Mouse (Mus musculus) cerebellum, postnatal 14 days (tissue): ENCODE data around the gene Tmem56.
A peak's percentile ranks its signal among the peaks of the same experiment; 100 is the strongest.

Experiments used
- DNase-seq, 2 experiments: peaks; one replicate each; pipeline ENCODE4 v3.0.0; 2021; ENCODE audit warnings: mixed read lengths in 2 of 2

Tmem56 gene

DNA sequence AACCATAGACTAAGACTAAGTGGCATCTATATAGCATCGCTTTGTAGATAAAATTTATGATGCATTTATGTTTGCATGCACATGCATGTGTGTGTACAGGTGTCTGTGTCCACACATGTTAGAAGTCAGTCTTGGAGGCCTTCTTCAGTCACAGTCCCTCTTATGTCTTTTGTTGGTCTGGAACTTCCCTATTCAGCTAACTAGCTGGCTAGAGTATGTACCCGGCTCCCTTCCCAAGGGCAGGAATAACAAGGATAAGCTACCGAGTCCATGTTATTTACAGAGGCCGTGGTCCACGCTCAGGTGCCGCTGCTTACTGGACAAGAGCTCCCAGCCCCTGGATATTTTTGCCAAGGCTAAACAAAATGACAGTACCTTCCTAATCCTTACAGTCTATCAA, 58.7 kb downstream of the Tmem56 start:
- DNase-seq, result no peak

- DNase-seq, result no peak
Observed at GRCm38 (mm10) chr3:121221987-121222386, 60.9 kb downstream of the Tmem56 start.

DNA sequence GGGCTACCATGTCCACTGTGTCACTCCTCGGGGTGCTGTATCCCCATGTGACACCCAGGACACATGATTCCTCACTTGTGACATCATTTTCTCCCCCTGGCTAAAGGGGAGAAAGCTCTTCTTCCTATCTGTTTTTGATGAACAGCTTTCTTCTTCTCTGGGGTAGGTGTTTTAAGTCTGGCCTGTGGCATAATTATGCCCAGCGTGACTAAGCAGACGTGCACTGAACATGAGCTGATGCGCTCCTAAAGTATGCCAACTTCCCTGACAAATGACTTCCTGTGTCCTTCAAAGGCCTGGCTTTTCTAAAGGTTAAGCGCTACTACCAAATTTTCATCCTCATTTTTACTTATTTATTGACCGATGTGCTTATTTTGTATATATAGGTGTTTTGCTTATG, 65.9 kb downstream of the Tmem56 start:
- no peak for DNase-seq

- no peak for DNase-seq
Observed at GRCm38 (mm10) chr3:121213501-121213900, 69.4 kb downstream of the Tmem56 start.

DNA sequence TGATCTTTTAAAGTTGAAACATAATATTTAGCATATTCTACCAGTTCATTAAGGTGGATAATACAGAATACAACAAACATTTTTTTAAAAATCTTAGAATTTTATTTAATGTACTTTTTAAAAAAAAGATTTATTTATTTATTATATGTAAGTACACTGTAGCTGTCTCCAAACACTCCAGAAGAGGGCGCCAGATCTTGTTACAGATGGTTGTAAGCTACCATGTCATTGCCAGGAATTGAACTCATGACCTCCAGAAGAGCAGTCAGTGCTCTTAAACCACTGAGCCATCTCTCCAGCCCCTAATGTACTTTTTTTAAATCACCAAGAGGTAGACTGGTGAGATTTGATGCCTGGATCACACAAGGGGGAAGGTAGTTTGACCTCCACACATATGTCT, 70.7 kb downstream of the Tmem56 start:
- peak in 1 of 2 experiments; percentile 40 for DNase-seq

DNA sequence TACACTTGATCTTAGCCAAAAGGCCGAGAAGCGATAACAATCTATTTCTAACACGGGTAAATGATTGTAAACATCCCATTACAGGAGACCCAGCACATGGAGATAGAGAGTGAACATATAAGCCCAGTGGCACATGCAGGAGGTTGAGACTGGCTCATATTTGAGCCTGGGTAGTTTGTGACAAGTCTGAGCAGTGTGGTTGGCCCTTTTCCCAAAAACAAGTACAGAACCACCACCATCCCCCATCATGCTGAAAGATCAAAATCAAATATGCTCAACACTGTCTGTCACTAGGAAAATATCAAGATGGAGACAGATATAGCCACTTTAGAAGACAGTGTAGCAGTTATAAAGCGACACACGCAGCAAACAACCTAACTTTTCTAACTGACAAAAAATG, 73.9 kb downstream of the Tmem56 start:
- no peak for DNase-seq

- no peak for DNase-seq
Observed at GRCm38 (mm10) chr3:121206202-121206882, 76.6 kb downstream of the Tmem56 start.

DNA sequence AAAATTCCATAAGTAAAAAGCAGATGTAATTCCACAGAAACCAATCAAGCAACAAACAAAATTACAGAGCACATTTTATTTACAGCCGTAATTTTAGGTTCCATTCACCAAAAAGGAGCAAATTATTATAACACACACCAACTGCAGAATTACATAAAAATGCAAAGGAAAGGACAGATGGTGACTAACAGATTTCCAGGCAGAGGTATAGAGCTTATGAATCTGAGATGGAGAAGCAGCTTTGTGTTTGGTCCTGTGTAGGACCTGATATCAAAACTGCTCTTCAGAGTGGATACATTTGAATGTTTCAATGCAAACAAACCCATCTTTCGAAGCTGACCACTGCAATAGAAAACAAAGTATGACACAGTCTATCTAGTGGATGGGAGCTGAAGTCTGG, 80.3 kb downstream of the Tmem56 start:
- no peak for DNase-seq

DNA sequence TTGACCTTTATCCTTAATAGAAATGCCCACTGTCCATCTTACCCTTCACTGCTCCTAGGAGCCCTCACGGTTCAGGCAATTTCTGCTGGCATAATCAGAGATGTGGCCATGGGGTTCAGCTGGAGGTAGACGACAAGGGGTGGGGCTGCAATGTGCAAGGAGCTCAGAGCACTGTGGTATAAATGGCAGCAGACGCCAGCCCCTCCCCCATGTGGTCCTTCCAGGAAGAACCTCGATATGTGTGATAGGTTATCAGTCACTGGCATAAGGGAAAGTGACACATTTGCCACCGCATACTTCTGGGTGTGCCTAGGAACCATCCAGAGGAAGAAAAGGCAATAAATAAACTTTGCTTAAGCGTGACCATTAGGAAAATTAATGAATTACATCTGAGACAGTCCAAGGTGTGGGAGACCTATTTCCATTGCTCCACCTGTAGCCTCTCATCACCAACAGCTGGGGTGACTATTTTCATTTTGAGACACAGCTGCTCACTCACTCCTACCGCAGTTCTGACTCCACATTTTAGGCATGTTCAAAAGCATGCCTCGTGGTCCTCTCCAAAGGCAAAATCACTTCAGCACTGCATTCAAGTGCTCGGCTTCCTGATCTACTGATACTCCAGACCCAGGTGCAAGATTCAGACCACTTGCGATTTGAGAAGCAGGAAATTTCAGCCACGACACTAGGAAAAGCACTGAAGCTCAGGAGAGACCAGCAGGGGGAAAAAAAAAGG, 81.7 kb downstream of the Tmem56 start:
- DNase-seq, result no peak

DNA sequence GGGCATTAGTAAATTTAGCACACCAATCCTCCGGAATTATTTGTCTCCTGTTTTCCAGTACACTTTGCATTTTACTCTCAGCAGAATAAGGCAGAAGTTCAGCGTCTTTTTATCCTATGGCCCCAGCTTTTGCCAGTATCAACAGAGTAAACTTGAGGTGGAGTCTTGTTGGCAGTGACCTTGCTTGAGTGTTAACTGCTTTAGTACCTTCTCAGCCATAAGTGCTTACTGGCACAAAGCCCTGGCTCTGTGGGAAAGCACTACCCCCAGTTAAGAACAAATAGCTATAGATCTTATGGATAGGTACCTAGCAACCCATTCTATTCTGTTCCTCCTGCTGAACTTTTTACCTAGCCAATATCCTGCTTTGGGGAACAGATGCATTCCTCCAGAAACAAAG, 93.7 kb downstream of the Tmem56 start:
- DNase-seq, result no peak

DNA sequence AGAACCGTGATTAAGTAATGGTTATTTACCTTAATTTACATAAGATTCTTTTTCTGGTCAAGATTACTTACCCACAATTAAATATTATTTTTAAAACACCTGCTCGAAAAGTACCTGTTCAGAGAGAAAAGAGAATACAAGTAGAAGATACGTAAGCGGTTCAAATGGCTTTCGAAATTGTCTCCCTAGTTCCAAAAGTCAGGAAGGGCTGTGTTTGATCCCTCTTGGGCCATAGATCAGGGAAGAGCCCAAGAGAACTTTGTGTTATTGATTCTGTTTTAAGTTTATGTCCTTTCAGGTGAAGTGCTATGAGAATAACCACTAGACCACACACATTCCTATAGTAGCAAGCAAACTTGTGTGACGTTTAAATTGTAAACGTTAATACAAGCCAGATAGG, 95.4 kb downstream of the Tmem56 start:
- DNase-seq, result no peak

DNA sequence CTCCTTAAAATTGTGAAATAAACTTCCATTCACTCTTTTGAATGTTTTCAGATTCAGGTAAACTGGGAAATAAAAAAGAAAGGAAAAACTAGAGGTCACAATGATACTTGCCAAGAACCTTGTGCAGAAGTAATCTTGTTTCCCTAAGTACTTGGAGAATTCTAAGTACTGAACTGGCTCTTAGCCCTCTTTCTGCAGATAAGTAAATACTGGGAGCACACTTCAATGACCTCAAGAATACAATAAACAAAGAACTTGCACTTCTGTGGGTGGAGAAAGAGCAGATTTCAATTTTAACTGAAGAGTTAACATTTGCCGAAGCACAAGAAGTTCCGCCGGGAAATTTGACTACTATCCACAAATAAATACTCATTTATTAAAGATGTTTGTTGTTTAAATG, 96.0 kb downstream of the Tmem56 start:
- no peak for DNase-seq

DNA sequence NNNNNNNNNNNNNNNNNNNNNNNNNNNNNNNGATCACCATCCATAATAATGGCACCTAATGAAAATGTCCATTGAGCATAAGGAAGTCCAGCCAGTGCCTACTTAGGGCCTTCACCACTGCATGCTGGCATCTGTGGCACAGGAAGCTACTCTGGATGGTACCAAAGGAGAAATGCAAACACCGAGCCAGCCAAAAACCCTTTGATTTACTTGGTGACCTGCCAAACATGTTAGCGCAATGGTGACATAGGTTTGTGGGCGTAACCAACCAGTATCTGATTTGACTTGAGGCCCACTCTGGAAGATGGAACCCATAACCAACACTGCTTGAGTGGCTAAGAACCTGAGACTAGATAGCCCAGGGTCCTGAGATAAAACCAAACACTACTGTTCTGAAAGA, 97.7 kb downstream of the Tmem56 start:
- DNase-seq, result no peak

DNA sequence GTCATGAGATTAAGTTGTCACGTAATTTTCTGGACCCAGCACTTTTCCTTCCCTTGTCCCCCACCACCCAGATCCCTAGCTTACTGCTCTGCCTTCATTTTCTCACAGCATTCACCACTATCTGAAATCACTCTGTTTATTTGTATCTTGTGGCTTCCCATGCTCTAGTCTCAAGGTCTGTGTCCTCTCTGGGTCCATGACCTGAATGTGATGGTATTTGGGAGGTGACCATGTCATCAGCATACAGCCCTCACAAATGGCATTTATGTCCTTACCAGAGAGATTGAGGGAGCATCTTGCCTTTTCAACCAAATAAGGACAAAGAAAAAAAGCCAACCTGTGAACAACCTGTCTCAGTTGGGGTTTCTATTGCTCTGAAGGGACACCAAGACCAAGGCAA, 106.9 kb downstream of the Tmem56 start:
- DNase-seq, result no peak

GRCm38 (mm10) chr3:121174248-121174945, 108.5 kb downstream of the Tmem56 start:
- no peak for DNase-seq

DNA sequence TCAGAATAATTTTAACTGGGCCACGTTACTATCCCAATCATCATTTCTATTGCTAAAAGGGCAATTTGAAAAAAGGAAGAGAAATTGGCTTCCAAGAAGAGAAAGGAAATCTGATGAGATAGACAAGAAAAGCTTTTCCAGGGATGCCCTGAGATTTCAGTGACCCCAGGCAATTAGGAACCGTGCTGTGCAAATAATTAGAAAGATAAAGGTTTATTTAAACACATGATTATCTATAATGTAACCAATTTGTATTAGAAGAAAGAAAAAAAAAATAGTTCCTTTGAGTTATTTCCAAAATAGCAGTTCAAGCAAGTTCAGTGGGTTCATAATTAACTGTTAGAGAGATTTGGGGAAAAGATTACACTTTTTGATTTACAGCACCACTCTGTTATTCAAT, 110.2 kb downstream of the Tmem56 start:
- DNase-seq, result no peak

DNA sequence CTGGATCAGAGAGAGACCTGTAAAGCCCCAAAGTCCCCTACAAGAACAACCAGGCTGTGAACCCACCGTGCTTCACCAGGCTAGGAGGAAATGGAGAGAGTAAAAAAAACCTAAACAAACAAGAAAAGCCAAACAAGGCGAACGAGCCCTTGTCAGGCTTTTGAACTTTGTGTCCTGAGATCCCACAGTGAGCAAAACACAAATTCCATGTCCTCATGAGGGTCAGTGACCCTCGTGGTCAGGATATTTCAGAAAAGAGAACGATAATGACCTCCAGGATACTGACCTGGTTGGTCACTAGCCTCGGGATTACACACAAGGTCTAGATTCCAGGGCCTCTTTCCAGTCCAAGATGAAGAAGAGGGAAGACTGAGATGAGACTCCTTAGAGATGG, 111.0 kb downstream of the Tmem56 start:
- no peak for DNase-seq

- DNase-seq, result peak; percentile 94
Observed at GRCm38 (mm10) chr3:121171243-121171871, 111.5 kb downstream of the Tmem56 start, which contains the start of gene Rwdd3. Gene Rwdd3 (minus strand): TSS chr3:121171695.

DNA sequence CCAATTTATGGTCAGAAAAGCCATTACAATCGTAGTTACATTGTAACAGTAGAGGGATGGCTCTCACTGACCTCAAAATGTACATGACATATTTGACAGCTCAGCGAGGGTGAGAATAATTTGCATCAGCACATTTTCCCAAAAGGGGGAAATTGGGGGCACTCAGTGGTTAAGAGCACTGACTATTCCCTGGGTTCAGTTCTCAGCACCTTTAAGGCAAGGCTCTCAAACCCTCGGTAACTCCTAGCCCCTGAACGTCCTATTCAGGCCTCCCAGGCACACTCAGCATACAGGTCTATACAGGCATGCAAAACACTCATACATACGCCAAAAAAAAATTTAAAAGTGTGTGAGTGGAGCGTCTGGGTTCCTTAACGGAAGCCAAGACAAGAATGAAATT, 112.3 kb downstream of the Tmem56 start:
- no peak for DNase-seq

GRCm38 (mm10) chr3:121169092-121169942, 113.6 kb downstream of the Tmem56 start:
- no peak for DNase-seq

DNA sequence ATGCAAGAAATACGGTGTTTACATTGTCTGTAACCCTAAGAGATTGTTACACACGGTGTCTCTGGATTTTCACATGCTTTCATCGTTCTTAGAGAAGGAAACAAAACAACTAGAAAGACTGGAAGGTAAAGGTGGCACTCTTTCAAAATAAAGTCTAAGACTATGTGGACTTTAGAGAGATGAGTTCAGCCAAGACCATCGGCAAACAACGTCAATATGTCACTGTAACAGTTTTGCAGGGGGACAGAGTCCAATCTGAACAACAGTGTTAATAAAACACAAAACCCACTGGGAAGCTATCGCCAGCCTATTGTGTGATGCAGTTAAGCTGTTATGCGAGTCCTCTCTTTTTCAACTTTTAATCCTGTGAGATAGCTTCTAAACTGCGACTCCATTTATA, 114.3 kb downstream of the Tmem56 start:
- DNase-seq, result no peak

DNA sequence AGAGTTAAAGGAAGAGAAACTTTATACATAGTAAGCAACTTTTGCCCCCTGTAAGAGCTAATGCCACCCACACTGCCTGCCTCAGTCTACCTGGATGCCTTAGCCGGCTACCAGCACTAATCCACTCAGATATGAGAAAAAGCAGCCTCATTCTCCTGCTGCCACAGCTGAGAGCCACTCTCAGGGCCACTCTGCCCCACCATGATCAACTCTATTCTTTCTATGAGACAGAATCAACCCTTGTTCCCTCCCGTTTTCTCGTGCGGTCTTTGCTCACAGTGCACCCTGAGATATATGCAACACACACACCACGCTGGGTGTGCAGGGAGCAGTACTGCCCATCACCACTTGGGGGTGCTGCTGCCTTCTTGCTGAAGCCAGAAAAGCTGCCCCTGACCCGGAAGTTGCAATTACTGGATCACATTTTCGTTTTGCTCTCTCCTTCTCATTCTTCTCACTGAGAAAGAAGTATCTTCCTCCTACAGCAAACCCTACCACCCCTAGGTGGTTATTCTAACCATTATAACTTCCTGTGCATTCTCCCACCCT, 119.6 kb downstream of the Tmem56 start:
- peak; percentile 73 to 91 for DNase-seq
